In the genomic region with DNA sequence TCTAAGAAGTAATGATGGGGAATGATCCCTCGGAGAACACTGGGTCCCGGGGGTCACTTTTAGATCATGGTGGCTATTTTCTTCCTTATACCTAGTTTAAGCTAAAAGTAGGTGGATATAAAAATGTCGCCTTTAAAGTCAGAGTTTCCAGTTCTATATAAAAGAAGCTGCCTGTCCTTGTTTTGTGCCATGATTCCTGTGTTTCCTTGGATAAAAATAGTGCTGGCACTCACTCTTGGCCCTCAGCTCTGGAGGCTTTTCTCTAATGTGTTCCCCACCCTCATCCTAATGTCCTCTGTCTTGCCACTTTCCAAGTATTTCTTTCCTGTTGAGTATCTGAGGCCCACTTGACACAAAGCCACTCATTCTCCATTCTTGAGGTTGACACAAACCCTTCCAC, we compare ENCODE assay signal across 18 mouse cellular contexts.
DNase-seq lines count a peak whose midpoint lies in the region; ATAC-seq and TF ChIP-seq lines count a peak whose summit lies in the region.
"Had no signal": no experiment of that assay in that cellular context is flagged by ENCODE, and none has a peak within 500 bp of the region (broad histone marks: within the 10 kb centered on the region; RNA-seq: fewer than 3 reads in every experiment).

No protein-coding gene starts in this region.

- TF ChIP-seq CTCF in left cerebral cortex, adult 2 months (IDR thresholded peaks at IDR 0.05): no peak

- peak overlapping the region; percentile 51 for H3K27ac ChIP-seq in left cerebral cortex, adult 2 months
- H3K27ac ChIP-seq: embryonic facial prominence, embryonic 10.5 days; embryonic facial prominence, embryonic 12.5 days; forebrain, embryonic 13.5 days; forebrain, embryonic 15.5 days had no signal

- H3K4me3 ChIP-seq in left cerebral cortex, adult 2 months: no peak overlapping the region
- H3K4me3 ChIP-seq: embryonic facial prominence, embryonic 10.5 days; embryonic facial prominence, embryonic 12.5 days; forebrain, embryonic 13.5 days; forebrain, embryonic 15.5 days had no signal

- no peak for DNase-seq in frontal cortex, postnatal 14 days (ENCODE audit: low spot score in 2 of 2)
- DNase-seq in left cerebral cortex, adult 2 months (ENCODE audit: extremely low spot score in 1 of 2, low spot score in 2 of 2): no peak
- no peak for DNase-seq in left cerebral cortex, postnatal 14 days (ENCODE audit: low spot score in 2 of 2)
- DNase-seq in brain, adult 2 months (ENCODE audit: low read depth, low spot score): peak; percentile 54
- peak; percentile 29 for DNase-seq in telencephalon, adult 2 months (ENCODE audit: low read depth, low spot score)
- DNase-seq in layer of hippocampus, postnatal 14 days (ENCODE audit: low spot score in 2 of 2): no peak
- DNase-seq: adrenal gland, adult 2 months; adrenal gland, postnatal 10 days; adrenal gland, postnatal 25 days; cerebellum, adult 11-12 months; cerebellum, adult 9-10 months; cerebellum, postnatal 36 days; forebrain, postnatal 0 days had no signal

- ATAC-seq in frontal cortex, adult (ENCODE audit: low TSS enrichment): peak; percentile 54
- ATAC-seq: forebrain, embryonic 13.5 days; forebrain, embryonic 15.5 days; forebrain, postnatal 0 days had no signal

- intact Hi-C loops in left cerebral cortex, adult 2 months (cut with DNase I): loop anchor here (2.0 kb wide), 1 partner anchor 34 kb away; no protein-coding TSS in a partner anchor
- intact Hi-C loops in left cerebral cortex, postnatal 14 days (cut with DNase I): no loop called here

Comparison
In these comparisons a context has a peak if more than half of its experiments do, and no peak if none do; other contexts are left out.
1. DNase-seq: peak in brain, adult 2 months (single experiment) and telencephalon, adult 2 months (single experiment); none in frontal cortex, postnatal 14 days (0 of 2), left cerebral cortex, adult 2 months (0 of 2), left cerebral cortex, postnatal 14 days (0 of 2) and layer of hippocampus, postnatal 14 days (0 of 2).